Mouse (Mus musculus): Measurements from ENCODE around the gene Lfng. TPM values are rescaled to one million over a fixed set of nuclear protein-coding genes. Genes with fewer than 3 reads are reported as not detected.

The Lfng gene
- polyA plus RNA-seq, 1 experiment = 75.4 TPM

DNA sequence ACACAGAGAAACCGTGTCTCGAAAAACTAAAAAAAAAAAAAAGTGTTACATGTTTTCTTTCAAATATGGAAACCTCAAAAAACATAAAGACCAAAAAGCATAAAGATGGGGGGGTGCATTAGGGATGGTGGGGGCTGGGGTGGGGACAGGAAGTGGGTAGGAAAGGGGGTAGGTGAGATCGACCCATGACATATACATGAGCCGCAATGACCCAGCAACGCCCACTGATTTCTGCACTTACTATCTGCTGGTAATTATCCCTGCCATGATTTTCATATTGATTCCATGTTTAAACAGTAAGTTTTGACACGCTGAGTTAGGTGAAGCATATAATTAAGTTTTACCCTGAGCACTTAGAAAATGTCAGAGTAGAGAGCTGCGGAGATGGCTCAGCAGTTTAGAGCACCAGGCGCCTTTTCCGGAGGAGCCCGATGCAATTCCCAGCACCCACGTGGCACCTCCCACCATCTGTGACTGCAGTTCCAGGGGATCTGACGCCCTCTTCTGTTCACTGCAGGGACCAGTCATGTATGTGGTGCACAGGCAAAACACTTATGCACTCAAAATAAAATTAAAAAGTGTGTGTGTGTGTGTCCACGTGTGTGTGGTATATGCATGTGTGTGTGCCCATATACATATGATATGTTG lies 36.8 kb upstream of the Lfng start:
- Histone ChIP-seq H3K27ac (ENCODE audit: insufficient read depth, low read depth, low read length) (no peak overlapping the region), H3K4me3 (ENCODE audit: insufficient read depth, low read length) (no peak overlapping the region), H3K4me1 (ENCODE audit: control insufficient read depth, insufficient read depth, low read length) (no peaks in the 10 kb centered on the region)
- TF ChIP-seq POLR2A (IDR thresholded peaks at IDR 0.05; ENCODE audit: borderline replicate concordance, low read depth, low read length) = no peak
- TF ChIP-seq CTCF (IDR thresholded peaks at IDR 0.05; ENCODE audit: low read depth, low read length) = no peak

DNA sequence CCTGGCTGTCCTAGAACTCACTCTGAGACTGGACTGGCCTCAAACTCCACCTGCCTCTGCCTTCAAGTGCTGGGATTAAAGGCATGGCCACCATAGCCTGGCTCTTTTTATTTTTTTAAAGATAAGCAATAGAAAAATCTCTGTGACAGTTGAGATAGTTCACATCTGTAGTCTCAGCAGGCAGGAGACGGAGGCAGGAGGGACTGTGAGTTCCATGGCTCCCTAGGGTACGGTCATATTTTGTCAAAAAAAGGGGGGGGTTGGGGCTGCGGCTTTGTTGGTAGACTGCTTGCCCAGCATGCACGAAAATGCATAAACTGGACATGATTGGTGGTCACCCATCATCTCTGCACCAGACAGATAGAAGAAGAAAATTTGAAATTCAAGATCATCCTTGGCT lies 35.9 kb upstream of the Lfng start:
- Histone ChIP-seq H3K4me3 (ENCODE audit: insufficient read depth, low read length) (no peak overlapping the region), H3K27ac (ENCODE audit: insufficient read depth, low read depth, low read length) (no peak overlapping the region), H3K4me1 (ENCODE audit: control insufficient read depth, insufficient read depth, low read length) (no peaks in the 10 kb centered on the region)
- no peak for TF ChIP-seq POLR2A (IDR thresholded peaks at IDR 0.05; ENCODE audit: borderline replicate concordance, low read depth, low read length)
- TF ChIP-seq CTCF (IDR thresholded peaks at IDR 0.05; ENCODE audit: low read depth, low read length) = no peak

DNA sequence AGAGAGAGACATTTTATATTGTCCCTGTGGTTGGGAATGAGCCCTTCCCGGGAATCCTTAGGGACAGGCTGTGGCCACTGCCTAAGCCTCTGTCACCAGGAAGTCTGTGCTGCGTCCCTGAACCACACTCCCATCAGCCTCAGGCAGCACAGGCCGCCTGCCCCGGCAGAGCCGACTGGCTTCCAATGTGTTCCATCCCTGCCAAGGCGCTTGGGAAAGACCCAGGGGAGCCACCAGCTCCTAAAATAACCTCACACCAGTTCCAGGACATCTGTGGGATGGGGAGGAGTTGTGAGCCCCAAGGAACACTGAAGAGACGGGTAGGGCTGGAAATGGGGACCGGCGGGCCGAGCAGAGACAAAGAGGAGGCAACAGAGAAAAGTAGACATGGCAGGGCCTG lies 35.4 kb upstream of the Lfng start:
- Histone ChIP-seq H3K27ac (ENCODE audit: insufficient read depth, low read depth, low read length) (no peak overlapping the region), H3K4me3 (ENCODE audit: insufficient read depth, low read length) (no peak overlapping the region), H3K4me1 (ENCODE audit: control insufficient read depth, insufficient read depth, low read length) (no peaks in the 10 kb centered on the region)
- no peak for TF ChIP-seq POLR2A (IDR thresholded peaks at IDR 0.05; ENCODE audit: borderline replicate concordance, low read depth, low read length)
- TF ChIP-seq CTCF (IDR thresholded peaks at IDR 0.05; ENCODE audit: low read depth, low read length) = no peak

GRCm38 (mm10) chr5:140572611-140573010 lies 34.5 kb upstream of the Lfng start:
- no peak overlapping the region for H3K4me3 ChIP-seq (ENCODE audit: insufficient read depth, low read length)
- H3K4me1 ChIP-seq (ENCODE audit: control insufficient read depth, insufficient read depth, low read length) = no peaks in the 10 kb centered on the region
- H3K27ac ChIP-seq (ENCODE audit: insufficient read depth, low read depth, low read length) = no peak overlapping the region
- TF ChIP-seq POLR2A (IDR thresholded peaks at IDR 0.05; ENCODE audit: borderline replicate concordance, low read depth, low read length) = no peak
- TF ChIP-seq CTCF (IDR thresholded peaks at IDR 0.05; ENCODE audit: low read depth, low read length) = no peak

- H3K4me1 ChIP-seq (ENCODE audit: control insufficient read depth, insufficient read depth, low read length) = no peaks in the 10 kb centered on the region
- H3K27ac ChIP-seq (ENCODE audit: insufficient read depth, low read depth, low read length) = no peak overlapping the region
- TF ChIP-seq CTCF (IDR thresholded peaks at IDR 0.05; ENCODE audit: low read depth, low read length) (no peak), POLR2A (IDR thresholded peaks at IDR 0.05; ENCODE audit: borderline replicate concordance, low read depth, low read length) (no peak)
- H3K4me3 ChIP-seq (ENCODE audit: insufficient read depth, low read length) = no peak overlapping the region
Measured at GRCm38 (mm10) chr5:140575381-140575866, 31.7 kb upstream of the Lfng start.

DNA sequence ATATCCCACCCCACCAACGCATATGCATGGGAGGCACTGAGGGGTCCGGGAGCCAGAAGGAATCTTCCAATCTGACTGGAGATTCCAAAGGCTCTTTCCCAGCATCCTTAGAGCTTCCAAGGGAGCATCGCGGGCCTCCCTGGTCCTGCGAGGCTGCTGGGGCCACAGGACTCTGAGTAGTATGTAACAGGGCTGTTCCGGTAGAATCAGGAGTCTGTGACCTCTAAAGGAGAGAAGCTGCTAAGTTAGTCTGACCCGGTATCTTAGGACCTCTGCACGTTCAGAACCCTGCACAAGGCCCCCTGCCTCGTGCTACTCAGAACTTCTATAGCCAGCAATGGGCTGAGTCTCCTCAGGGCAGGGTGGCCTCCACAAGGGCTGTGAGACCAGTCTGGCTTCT lies 27.9 kb upstream of the Lfng start:
- TF ChIP-seq CTCF (IDR thresholded peaks at IDR 0.05; ENCODE audit: low read depth, low read length) (no peak), POLR2A (IDR thresholded peaks at IDR 0.05; ENCODE audit: borderline replicate concordance, low read depth, low read length) (no peak)
- no peak overlapping the region for H3K4me3 ChIP-seq (ENCODE audit: insufficient read depth, low read length)

GRCm38 (mm10) chr5:140579771-140580170 lies 27.3 kb upstream of the Lfng start:
- TF ChIP-seq CTCF (IDR thresholded peaks at IDR 0.05; ENCODE audit: low read depth, low read length) = no peak
- no peak for TF ChIP-seq POLR2A (IDR thresholded peaks at IDR 0.05; ENCODE audit: borderline replicate concordance, low read depth, low read length)
- Histone ChIP-seq H3K4me3 (ENCODE audit: insufficient read depth, low read length) (no peak overlapping the region), H3K4me1 (ENCODE audit: control insufficient read depth, insufficient read depth, low read length) (no peaks in the 10 kb centered on the region), H3K27ac (ENCODE audit: insufficient read depth, low read depth, low read length) (no peak overlapping the region)

More for the DNA sequence above, 27.9 kb upstream of the Lfng start:
- H3K27ac ChIP-seq (ENCODE audit: insufficient read depth, low read depth, low read length) = no peak overlapping the region
- H3K4me1 ChIP-seq (ENCODE audit: control insufficient read depth, insufficient read depth, low read length) = no peaks in the 10 kb centered on the region

DNA sequence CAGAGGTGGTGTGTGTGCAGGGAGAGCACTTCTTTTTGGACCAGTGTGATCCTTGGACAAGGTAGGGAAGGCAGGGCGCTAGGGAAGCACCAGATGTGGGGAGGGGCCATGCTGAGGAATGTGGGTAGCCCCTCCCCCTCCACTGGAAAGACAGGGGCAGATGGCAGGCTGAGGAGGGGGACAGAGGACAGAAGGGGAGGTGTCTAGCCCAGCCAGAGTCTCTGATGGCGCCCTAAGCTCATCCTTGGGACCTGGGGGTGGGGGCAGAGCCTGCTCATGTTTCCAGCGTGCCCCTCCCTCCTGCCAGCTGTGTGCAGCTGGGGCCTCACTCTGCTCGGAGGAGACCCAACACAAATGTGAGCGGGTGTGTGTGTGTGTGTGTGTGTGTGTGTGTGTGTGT lies 25.6 kb upstream of the Lfng start:
- no peaks in the 10 kb centered on the region for H3K4me1 ChIP-seq (ENCODE audit: control insufficient read depth, insufficient read depth, low read length)
- TF ChIP-seq POLR2A (IDR thresholded peaks at IDR 0.05; ENCODE audit: borderline replicate concordance, low read depth, low read length) = no peak
- TF ChIP-seq CTCF (IDR thresholded peaks at IDR 0.05; ENCODE audit: low read depth, low read length) = no peak
- no peak overlapping the region for H3K27ac ChIP-seq (ENCODE audit: insufficient read depth, low read depth, low read length)
- no peak overlapping the region for H3K4me3 ChIP-seq (ENCODE audit: insufficient read depth, low read length)

DNA sequence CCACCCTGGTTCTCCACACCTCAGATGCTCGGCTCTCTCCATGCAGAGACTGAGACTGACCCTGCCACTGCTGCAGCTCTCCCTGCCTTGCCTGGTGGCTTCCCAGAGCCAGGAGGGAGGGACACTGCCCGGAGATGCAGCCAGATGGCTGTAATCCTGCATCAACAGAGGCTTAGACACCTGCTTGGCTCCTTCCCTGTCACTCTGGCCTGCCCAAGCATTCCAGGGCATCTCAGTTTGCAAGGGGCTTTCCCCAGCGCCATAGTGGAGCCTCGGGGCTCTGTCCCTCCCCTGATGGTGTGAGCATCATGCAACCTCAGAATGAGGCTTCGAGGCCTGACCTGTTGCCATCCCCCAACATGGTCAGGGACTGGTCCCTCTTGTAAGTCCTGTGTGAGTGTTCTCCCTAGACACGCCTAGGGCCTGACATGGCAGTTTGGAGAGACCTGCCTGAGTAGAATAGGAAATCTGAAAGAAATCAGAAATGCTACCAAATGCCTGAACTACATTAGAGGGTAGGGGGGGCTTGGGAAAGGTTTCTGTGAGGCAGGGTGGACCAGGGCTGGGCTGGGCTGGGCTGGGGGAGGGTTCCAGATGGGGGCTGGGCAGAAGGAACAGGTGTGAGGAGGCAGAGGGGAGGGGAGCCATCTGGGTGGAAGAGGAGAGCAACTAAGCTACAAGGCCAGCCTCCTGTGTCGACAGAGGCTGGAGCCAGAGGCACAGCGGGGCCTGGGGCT lies 24.0 kb upstream of the Lfng start:
- Histone ChIP-seq H3K4me3 (ENCODE audit: insufficient read depth, low read length) (no peak overlapping the region), H3K4me1 (ENCODE audit: control insufficient read depth, insufficient read depth, low read length) (no peaks in the 10 kb centered on the region), H3K27ac (ENCODE audit: insufficient read depth, low read depth, low read length) (no peak overlapping the region)
- TF ChIP-seq CTCF (IDR thresholded peaks at IDR 0.05; ENCODE audit: low read depth, low read length) = no peak
- TF ChIP-seq POLR2A (IDR thresholded peaks at IDR 0.05; ENCODE audit: borderline replicate concordance, low read depth, low read length) = no peak

GRCm38 (mm10) chr5:140583732-140584368 lies 23.3 kb upstream of the Lfng start:
- H3K4me1 ChIP-seq (ENCODE audit: control insufficient read depth, insufficient read depth, low read length) = no peaks in the 10 kb centered on the region
- no peak overlapping the region for H3K4me3 ChIP-seq (ENCODE audit: insufficient read depth, low read length)
- no peak overlapping the region for H3K27ac ChIP-seq (ENCODE audit: insufficient read depth, low read depth, low read length)
- no peak for TF ChIP-seq CTCF (IDR thresholded peaks at IDR 0.05; ENCODE audit: low read depth, low read length)
- no peak for TF ChIP-seq POLR2A (IDR thresholded peaks at IDR 0.05; ENCODE audit: borderline replicate concordance, low read depth, low read length)
